Mouse (Mus musculus) brain, embryonic 14.5 days (tissue): ENCODE measurements around the gene Adora1.

ENCODE experiments used
- CTCF ChIP-seq: fragments of 200-500 bp; IDR thresholded peaks from 2 replicates; pipeline ENCODE4 v1.5.1; 2012; ENCODE audit warnings: inconsistent platforms, mild to moderate bottlenecking, moderate library complexity, borderline replicate concordance; ENCODE audit not compliant: insufficient read depth, insufficient read length; ENCODE audit errors: extremely low read depth
- POLR2A ChIP-seq: fragments of 200-500 bp; IDR thresholded peaks from 2 replicates; pipeline ENCODE4 v1.6.1; 2012; ENCODE audit warnings: mild to moderate bottlenecking, inconsistent platforms, borderline replicate concordance; ENCODE audit not compliant: poor library complexity, insufficient read depth, insufficient read length, severe bottlenecking; ENCODE audit errors: extremely low read depth

GRCm38 (mm10) chr1:134221172-134221571 is 14.1 kb downstream of the Adora1 start:
- TF ChIP-seq POLR2A (no peak), CTCF (no peak)
